Mouse (Mus musculus) E14TG2a.4 (cell line): ENCODE results near the gene Camk2n1.

Experiments used
- CTCF ChIP-seq: conservative IDR thresholded peaks from 2 replicates; pipeline ENCODE4 v1.5.1; 2014; ENCODE audit warnings: low read length
- NANOG ChIP-seq: IDR thresholded peaks from 2 replicates; pipeline ENCODE4 v1.6.1; 2014; ENCODE audit warnings: borderline replicate concordance, low read length, mixed read lengths
- POU5F1 ChIP-seq: IDR thresholded peaks from 2 replicates; pipeline ENCODE4 v1.6.1; 2014; ENCODE audit warnings: low read length, borderline replicate concordance

- no peak for TF ChIP-seq CTCF
- TF ChIP-seq NANOG: no peak
- no peak for TF ChIP-seq POU5F1
Measured at GRCm38 (mm10) chr4:138407479-138408194, 46.5 kb upstream of the Camk2n1 start.
